Mouse (Mus musculus) ES-Bruce4 (cell line): Measurements from ENCODE around the gene Map2k6.

Source experiments
- CTCF ChIP-seq: IDR thresholded peaks from one replicate; pipeline ENCODE4 v1.8.1; 2011; ENCODE audit warnings: low read depth, low read length
- EP300 ChIP-seq: IDR thresholded peaks from 2 replicates; pipeline ENCODE4 v1.6.1; 2011; ENCODE audit warnings: low read depth, low read length; ENCODE audit not compliant: insufficient read depth
- POLR2A ChIP-seq: IDR thresholded peaks from one replicate; pipeline ENCODE4 v1.8.1; 2011; ENCODE audit warnings: low read length; ENCODE audit not compliant: insufficient read depth

DNA sequence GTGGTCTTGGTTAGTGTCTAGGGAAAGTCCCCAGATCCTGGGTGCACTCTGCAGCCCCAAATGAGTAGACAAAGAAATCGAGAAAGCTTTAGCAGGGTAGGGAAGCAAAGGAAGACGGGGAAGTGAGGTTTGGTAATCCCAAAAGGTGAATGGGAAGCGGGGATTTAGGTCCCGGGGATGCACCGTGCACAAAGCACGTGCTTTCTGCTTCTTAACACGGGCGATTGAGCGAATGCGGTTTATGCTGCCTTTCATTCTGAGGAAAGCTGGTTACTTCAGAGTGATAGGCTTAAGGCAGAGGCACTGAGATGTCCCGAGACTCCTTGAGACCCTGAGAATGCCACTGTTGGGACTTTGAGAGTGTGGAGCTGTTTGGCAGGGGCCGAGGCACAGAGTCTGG is 38.1 kb downstream of the Map2k6 start:
- TF ChIP-seq EP300 = no peak
- no peak for TF ChIP-seq POLR2A
- no peak for TF ChIP-seq CTCF
